Mouse (Mus musculus) adrenal gland, adult 18-20 months (tissue): ENCODE results near the gene Med25. TPM values are rescaled to one million over a fixed set of nuclear protein-coding genes. Genes with fewer than 3 reads are reported as not detected.

ENCODE experiments used
- microRNA-seq, 2 experiments: library from miRNA; unstranded; fragments of <30 nt; microRNA quantifications; one replicate each; pipeline ENCODE4 v1.2.0; 2021; ENCODE audit warnings: borderline number of aligned reads in 2 of 2
- total RNA-seq, 2 experiments: library from RNA; stranded (reverse); gene quantifications; 1 replicate in 1 of 2; 2 replicates in 1 of 2; pipeline ENCODE4 v1.2.3; 2021

The Med25 gene
- total RNA-seq, 2 experiments from 2014 or later: 75.2 to 90.9 TPM

Small RNA genes within 50 kb of the gene (microRNA-seq; reads per million reads assigned to microRNA genes)
- 0 reads per million in 2 experiments for gene Mir707

Other genes starting within 250 kb of the Med25 start
- 1 to 10 TPM; 5.5 to 6.6 TPM for gene Myh14, start 221.9 kb downstream of the Med25 start, total RNA-seq
- not detected for gene Izumo2, start 184.0 kb downstream of the Med25 start, total RNA-seq
- 10 to 100 TPM; 40.4 to 42.1 TPM for gene Vrk3, start 144.3 kb downstream of the Med25 start, total RNA-seq
- under 1 TPM; 0.30 to 0.51 TPM for gene Zfp473, start 141.7 kb downstream of the Med25 start, total RNA-seq
- 10 to 100 TPM; 48.5 to 52.7 TPM for gene Nup62, start 76.6 kb downstream of the Med25 start, total RNA-seq
- 1 to 10 TPM; 1.6 to 2.6 TPM for gene Il4i1, start 76.3 kb downstream of the Med25 start, total RNA-seq
- gene Atf5, start 76.1 kb downstream of the Med25 start, total RNA-seq: 100 to 1,000 TPM; 136 to 217 TPM
- gene Akt1s1, start 43.7 kb downstream of the Med25 start, total RNA-seq: 100 to 1,000 TPM in 1 of 2 experiments, 10 to 100 TPM in 1; 86.3 to 128 TPM
- 10 to 100 TPM; 48.1 to 60.2 TPM for gene Tbc1d17, start 43.6 kb downstream of the Med25 start, total RNA-seq
- 10 to 100 TPM; 33.8 to 40.8 TPM for gene Pnkp, start 35.6 kb downstream of the Med25 start, total RNA-seq
- gene Ptov1, start 22.9 kb downstream of the Med25 start, total RNA-seq: 100 to 1,000 TPM; 232 to 253 TPM
- gene Fuz, start 3.4 kb upstream of the Med25 start, total RNA-seq: 10 to 100 TPM; 24.1 to 28.3 TPM
- 10 to 100 TPM; 81.7 to 97.4 TPM for gene Ap2a1, start 36.8 kb upstream of the Med25 start, total RNA-seq
- not detected for gene Tsks, start 50.5 kb upstream of the Med25 start, total RNA-seq
- gene Cpt1c, start 82.1 kb upstream of the Med25 start, total RNA-seq: 10 to 100 TPM in 1 of 2 experiments, 1 to 10 TPM in 1; 9.3 to 12.8 TPM
- 100 to 1,000 TPM; 203 to 216 TPM for gene Prmt1, start 93.9 kb upstream of the Med25 start, total RNA-seq
- gene Irf3, start 104.9 kb upstream of the Med25 start, total RNA-seq: 100 to 1,000 TPM; 128 to 131 TPM
- 10 to 100 TPM; 13.9 to 14.2 TPM for gene Bcl2l12, start 106.0 kb upstream of the Med25 start, total RNA-seq
- 10 to 100 TPM; 75.1 to 85.9 TPM for gene Scaf1, start 123.7 kb upstream of the Med25 start, total RNA-seq
- gene Rras, start 125.2 kb upstream of the Med25 start, total RNA-seq: 100 to 1,000 TPM in 1 of 2 experiments, 10 to 100 TPM in 1; 86.9 to 106 TPM
- gene Prr12, start 160.2 kb upstream of the Med25 start, total RNA-seq: 10 to 100 TPM; 30.8 to 45.3 TPM
- 10 to 100 TPM; 44.3 to 46.8 TPM for gene Nosip, start 169.7 kb upstream of the Med25 start, total RNA-seq
- 10 to 100 TPM; 14.9 to 28.3 TPM for gene Prrg2, start 170.0 kb upstream of the Med25 start, total RNA-seq
- 10 to 100 TPM; 32.0 to 36.4 TPM for gene Rcn3, start 199.5 kb upstream of the Med25 start, total RNA-seq
- 100 to 1,000 TPM; 111 to 137 TPM for gene Fcgrt, start 211.1 kb upstream of the Med25 start, total RNA-seq
- gene Rps11, start 231.7 kb upstream of the Med25 start, total RNA-seq: 1,000 to 10,000 TPM; 1,173 to 1,310 TPM
- 1,000 to 10,000 TPM; 1,445 to 1,619 TPM for gene Rpl13a, start 236.0 kb upstream of the Med25 start, total RNA-seq
- not detected for gene Gm45713, start 243.5 kb upstream of the Med25 start, total RNA-seq
- gene Flt3l, start 243.7 kb upstream of the Med25 start, total RNA-seq: 10 to 100 TPM; 20.6 to 26.8 TPM